Mouse (Mus musculus) embryonic facial prominence, embryonic 13.5 days (tissue): ENCODE results near the gene Setx. TPM values are rescaled to one million over a fixed set of nuclear protein-coding genes. Genes with fewer than 3 reads are reported as not detected.
"Not testable (repeated sequence)": the region's sequence is repeated elsewhere in the genome, so short reads cannot be mapped to it uniquely, and the experiment has no call there.

Experiments
- ATAC-seq: fragments of 200-750 bp; cut with Nextera tagmentation; 2 replicates; pipeline ENCODE4 v1.8.0; 2017; ENCODE audit warnings: low read depth; ENCODE audit not compliant: insufficient number of reproducible peaks, insufficient read depth, low FRiP score, low TSS enrichment
- H3K27ac ChIP-seq: fragments of 300-500 bp; sonication (generic); 2 replicates; pipeline ENCODE4 v1.5.1; 2015; ENCODE audit warnings: moderate library complexity, mild to moderate bottlenecking, inconsistent platforms
- H3K27me3 ChIP-seq: fragments of 300-500 bp; sonication (generic); 2 replicates; pipeline ENCODE4 v1.6.1; 2015; ENCODE audit warnings: mild to moderate bottlenecking, inconsistent platforms
- H3K36me3 ChIP-seq: fragments of 300-500 bp; sonication (generic); 2 replicates; pipeline ENCODE4 v1.6.1; 2015; ENCODE audit warnings: mild to moderate bottlenecking, inconsistent platforms
- H3K4me1 ChIP-seq: fragments of 300-500 bp; sonication (generic); 2 replicates; pipeline ENCODE4 v1.6.1; 2015; ENCODE audit warnings: inconsistent platforms
- H3K4me2 ChIP-seq: fragments of 300-500 bp; sonication (generic); 2 replicates; pipeline ENCODE4 v1.6.1; 2015; ENCODE audit warnings: moderate library complexity, mild to moderate bottlenecking, inconsistent platforms
- H3K4me3 ChIP-seq: fragments of 300-500 bp; sonication (generic); 2 replicates; pipeline ENCODE4 v1.5.1; 2015; ENCODE audit warnings: mild to moderate bottlenecking, inconsistent platforms
- H3K9ac ChIP-seq: fragments of 300-500 bp; sonication (generic); 2 replicates; pipeline ENCODE4 v1.6.1; 2015; ENCODE audit warnings: mild to moderate bottlenecking, inconsistent platforms
- H3K9me3 ChIP-seq: fragments of 300-500 bp; sonication (generic); 2 replicates; pipeline ENCODE4 v1.6.1; 2016; ENCODE audit warnings: inconsistent platforms
- WGBS: fragments of 180-500 bp; shearing (Covaris S2); methylation state at CpG from one replicate; pipeline ENCODE4 v1.1.7; 2015; ENCODE audit warnings: mixed read lengths; 5-methylcytosine and 5-hydroxymethylcytosine counted together
- polyA plus RNA-seq: library from polyadenylated mRNA; unstranded; fragments of >200 nt; fragmentation: Nextera tagmentation; extraction: Ambion mirVana; gene quantifications from 2 replicates; pipeline ENCODE4 v1.2.1, GENCODE M21; 2015

Setx gene
- polyA plus RNA-seq = 12.8 and 13.2 TPM in 2 replicates

DNA sequence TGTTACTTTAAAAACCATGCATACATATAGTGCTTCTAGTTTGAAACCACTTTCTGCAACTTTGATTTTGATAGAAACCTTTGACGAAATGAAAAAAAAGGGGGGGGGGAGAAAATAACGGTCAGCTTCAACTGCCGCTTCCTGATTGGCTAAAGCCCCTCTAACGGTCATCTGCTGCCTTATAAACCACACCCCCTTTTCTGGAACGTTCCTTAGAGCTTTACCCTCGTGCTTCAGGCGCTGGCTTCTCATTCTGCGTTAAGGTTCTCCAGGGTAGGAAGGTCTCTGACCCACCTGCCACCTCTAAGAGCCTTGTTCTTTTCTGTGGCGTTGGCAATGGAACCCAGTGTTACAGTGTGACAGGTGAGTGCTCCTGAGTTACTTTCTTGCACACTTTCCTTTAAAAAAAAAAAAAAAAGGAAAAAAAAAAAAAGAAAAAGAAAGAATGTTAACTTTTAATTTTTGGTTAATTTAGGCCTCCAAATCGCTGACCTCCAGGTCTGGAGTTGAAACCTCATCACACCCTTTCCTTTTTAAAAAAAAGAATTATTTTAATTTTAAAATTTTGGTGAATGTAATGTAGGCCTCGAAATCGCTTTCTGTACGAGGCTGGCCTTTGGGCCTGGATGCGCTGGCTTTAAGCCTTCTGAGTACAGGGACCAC lies at the start of gene Setx:
TSS of gene Setx (plus strand) at position 275 of the 663 bp plus-strand sequence.
- Histone ChIP-seq H3K9ac (peak within 1 kb of the TSS; percentile 91), H3K36me3 (peaks cover 18% of the 10 kb centered on the region), H3K4me1 (peaks cover 11% of the 10 kb centered on the region), H3K9me3 (no peaks in the 10 kb centered on the region), H3K27me3 (no peaks in the 10 kb centered on the region), H3K4me3 (peak within 1 kb of the TSS; percentile 78), H3K4me2 (peak within 1 kb of the TSS; percentile 81), H3K27ac (peak within 1 kb of the TSS; percentile 95)
- ATAC-seq = no peak
- WGBS = 66% methylated on average over 14 of the region's 14 CpGs

DNA sequence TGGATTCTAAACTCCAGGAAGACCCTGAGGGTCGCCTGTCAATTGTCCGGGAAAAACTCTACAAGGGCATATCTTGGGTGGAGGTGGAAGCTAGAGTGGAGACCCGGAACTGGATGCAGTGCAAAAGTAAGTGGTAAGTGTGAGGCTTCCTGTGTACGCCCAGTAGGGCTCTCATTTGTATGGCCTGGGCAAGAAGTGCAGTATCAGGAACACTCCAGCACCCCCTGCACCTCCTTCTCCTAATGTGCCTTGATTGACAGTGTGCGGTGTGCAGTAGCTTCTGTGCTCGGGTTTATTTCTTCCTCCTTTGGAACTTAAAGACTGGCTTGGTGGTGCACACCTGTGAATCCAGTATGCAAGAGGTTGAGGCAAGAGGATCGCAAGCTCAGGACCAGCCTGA lies 49.3 kb upstream of the Setx start:
- no peak for ATAC-seq
- 91% methylated on average over 7 of the region's 7 CpGs for WGBS
- H3K36me3 ChIP-seq = peaks cover 87% of the 10 kb centered on the region

DNA sequence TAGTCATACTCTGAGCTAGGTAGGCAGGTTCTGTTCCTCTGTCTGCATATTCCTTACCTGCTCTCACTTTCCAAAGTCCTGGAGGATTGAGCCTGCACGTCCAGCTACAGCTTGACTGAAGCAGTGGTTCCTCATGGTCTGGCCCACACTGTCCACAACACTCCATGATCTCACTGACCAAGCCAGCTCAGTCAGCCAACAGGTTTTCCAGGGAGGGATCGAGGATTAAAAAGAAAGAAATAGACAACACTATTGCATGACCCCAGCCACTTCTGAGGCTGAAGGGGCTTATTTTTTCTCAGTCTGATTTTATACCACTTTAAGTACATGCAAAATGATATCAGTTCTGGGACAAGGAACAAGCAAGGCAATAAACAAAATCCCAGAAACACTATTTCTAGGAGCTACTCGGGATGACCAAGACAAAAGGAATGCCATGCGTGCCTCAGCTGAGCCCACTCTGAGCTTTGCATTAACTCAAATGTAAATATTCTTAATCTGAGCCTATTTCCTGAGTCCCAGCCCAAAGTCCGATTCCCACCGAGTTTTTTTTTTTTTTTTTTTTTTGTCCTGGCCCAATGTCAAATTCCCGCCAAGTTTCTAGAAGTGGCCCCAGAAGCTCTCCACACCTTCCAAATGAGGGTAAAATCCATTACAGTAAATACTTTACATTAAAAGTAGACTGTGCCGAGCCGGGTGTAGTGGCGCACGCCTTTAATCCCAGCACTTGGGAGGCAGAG lies 48.5 kb upstream of the Setx start:
- H3K27me3 ChIP-seq = no peaks in the 10 kb centered on the region
- no peak overlapping the region for H3K9ac ChIP-seq
- no peaks in the 10 kb centered on the region for H3K9me3 ChIP-seq
- no peaks in the 10 kb centered on the region for H3K4me1 ChIP-seq
- WGBS = 92% methylated on average over 11 of the region's 11 CpGs
- H3K36me3 ChIP-seq = peaks cover 88% of the 10 kb centered on the region
- no peak overlapping the region for H3K4me3 ChIP-seq
- no peak overlapping the region for H3K27ac ChIP-seq
- H3K4me2 ChIP-seq = no peak overlapping the region
- no peak for ATAC-seq

More for the DNA sequence above, 49.3 kb upstream of the Setx start:
- no peaks in the 10 kb centered on the region for H3K9me3 ChIP-seq
- H3K27ac ChIP-seq = no peak overlapping the region
- H3K9ac ChIP-seq = no peak overlapping the region
- no peaks in the 10 kb centered on the region for H3K27me3 ChIP-seq
- H3K4me2 ChIP-seq = no peak overlapping the region
- no peaks in the 10 kb centered on the region for H3K4me1 ChIP-seq
- no peak overlapping the region for H3K4me3 ChIP-seq

DNA sequence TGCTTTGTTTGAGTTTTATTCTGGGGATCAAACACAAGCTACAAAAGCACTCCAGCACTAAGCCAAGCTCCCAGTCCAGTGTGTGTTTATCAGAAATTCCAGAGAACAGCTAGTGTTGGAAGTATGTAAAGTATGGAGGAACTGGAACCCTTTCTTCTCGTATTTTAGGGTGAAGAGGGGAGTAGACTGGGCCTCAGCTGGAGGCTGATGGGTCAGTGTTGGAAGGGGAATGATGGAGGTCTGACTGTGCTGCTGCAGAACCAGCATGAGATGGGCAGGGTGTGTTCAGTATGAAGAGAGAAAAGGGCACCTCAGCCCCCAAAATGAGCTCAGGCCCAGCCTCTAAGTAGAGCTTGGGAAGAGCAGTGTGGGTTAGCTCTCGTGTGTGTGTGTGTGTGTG lies 47.8 kb upstream of the Setx start:
- no peaks in the 10 kb centered on the region for H3K27me3 ChIP-seq
- H3K4me2 ChIP-seq = no peak overlapping the region
- H3K36me3 ChIP-seq = peaks cover 88% of the 10 kb centered on the region
- WGBS = 75% methylated on average over 2 of the region's 2 CpGs
- H3K4me3 ChIP-seq = no peak overlapping the region
- H3K9me3 ChIP-seq = no peaks in the 10 kb centered on the region
- no peak overlapping the region for H3K9ac ChIP-seq
- ATAC-seq = no peak
- H3K27ac ChIP-seq = no peak overlapping the region
- no peaks in the 10 kb centered on the region for H3K4me1 ChIP-seq

DNA sequence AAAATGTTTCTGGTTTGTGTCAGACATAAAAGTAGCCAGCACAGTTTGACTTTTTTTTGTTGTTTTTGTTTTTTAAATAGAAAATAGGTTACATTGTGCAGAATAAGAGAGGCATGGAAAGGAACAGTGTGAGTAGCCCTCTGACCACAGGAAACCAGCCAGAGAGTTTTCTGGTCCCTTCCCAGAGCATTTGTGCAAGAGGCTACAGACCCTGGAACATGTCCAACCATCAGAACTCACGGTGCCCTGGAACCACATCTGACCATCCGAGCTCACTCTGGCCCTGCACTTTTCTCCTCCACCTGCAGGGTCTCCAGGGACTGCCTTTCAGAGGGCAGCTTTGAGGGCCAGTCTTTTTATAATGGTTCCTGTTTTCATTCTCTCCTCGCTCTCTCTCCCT lies 42.0 kb upstream of the Setx start:
- H3K4me2 ChIP-seq = no peak overlapping the region
- H3K27me3 ChIP-seq = no peaks in the 10 kb centered on the region
- no peaks in the 10 kb centered on the region for H3K4me1 ChIP-seq
- H3K27ac ChIP-seq = no peak overlapping the region
- H3K9ac ChIP-seq = no peak overlapping the region
- no peak overlapping the region for H3K4me3 ChIP-seq
- peaks cover 91% of the 10 kb centered on the region for H3K36me3 ChIP-seq
- ATAC-seq = no peak
- WGBS = 78% methylated on average over 3 of the region's 3 CpGs
- no peaks in the 10 kb centered on the region for H3K9me3 ChIP-seq

DNA sequence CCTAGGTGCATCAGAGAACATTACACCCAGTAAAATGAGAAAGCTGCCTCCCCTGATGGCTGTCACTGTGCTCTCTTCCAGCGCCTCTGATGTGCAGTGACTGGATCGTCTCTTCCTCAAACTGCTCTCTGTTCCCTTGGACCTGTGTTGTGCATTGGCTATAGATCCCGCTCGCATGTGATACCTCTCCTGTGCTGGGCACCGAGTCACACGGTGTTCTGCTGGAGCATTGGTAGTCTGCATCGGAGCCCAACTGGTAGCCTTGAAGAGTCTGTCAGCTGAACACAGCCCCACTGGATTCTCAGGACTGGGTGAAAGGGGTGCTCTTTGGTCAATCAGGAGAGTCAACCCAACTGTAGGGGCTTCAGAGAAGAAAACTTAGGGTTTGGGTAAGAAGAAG lies 38.0 kb upstream of the Setx start:
- no peak for ATAC-seq
- Histone ChIP-seq H3K27me3 (no peaks in the 10 kb centered on the region), H3K4me3 (no peak overlapping the region), H3K4me1 (no peaks in the 10 kb centered on the region), H3K4me2 (no peak overlapping the region), H3K27ac (no peak overlapping the region), H3K36me3 (peaks cover 63% of the 10 kb centered on the region), H3K9me3 (no peaks in the 10 kb centered on the region), H3K9ac (no peak overlapping the region)
- 95% methylated on average over 7 of the region's 7 CpGs for WGBS

DNA sequence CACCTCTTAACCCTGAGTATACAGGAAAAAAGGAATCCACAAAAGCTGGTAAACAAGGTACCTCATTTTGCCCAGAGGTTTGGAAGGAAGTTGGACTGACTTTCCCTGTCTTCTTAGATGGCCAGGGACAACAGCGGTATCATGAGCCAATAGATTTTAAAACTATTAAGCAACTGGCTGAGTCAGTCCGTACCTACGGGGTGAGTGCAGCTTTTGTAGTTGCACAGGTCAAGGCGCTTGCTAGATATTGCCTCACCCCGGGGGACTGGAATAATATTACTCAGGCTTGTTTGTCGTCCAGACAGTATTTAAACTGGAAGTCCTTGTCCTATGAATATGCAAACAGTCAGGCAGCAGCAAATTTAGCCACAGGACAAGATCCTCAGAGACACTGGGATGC lies 34.7 kb upstream of the Setx start:
- H3K4me3 ChIP-seq, H3K4me2 ChIP-seq, ATAC-seq, H3K4me1 ChIP-seq, H3K27me3 ChIP-seq, H3K9me3 ChIP-seq, H3K9ac ChIP-seq, H3K27ac ChIP-seq: not testable (repeated sequence)
- peaks cover 31% of the 10 kb centered on the region for H3K36me3 ChIP-seq
- WGBS = 86% methylated on average over 6 of the region's 6 CpGs

DNA sequence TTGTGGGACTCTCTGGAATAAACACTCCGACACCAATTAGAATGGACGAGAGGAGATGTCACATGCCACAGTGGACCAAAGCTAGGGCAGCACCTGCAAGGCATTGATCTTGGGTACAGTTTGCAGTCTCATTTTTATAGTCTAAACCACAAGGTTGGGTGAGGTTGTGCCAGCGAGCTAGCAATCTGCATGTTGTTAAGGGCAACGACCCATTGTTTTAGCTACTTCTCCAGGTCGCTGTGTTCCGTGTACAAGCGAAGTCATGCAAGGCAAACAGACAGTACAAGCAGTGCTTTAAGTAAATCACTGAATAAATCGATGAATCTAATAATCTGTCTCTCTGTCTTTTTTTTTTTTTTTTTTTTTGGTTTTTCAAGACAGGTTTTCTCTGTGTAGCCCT lies 28.3 kb upstream of the Setx start:
- Histone ChIP-seq H3K9me3 (no peaks in the 10 kb centered on the region), H3K4me2 (no peak overlapping the region), H3K9ac (no peak overlapping the region), H3K27ac (no peak overlapping the region), H3K27me3 (no peaks in the 10 kb centered on the region), H3K36me3 (no peaks in the 10 kb centered on the region), H3K4me1 (no peaks in the 10 kb centered on the region; the same call in 1 of the 2 replicates), H3K4me3 (no peak overlapping the region)
- ATAC-seq = no peak
- WGBS = 90% methylated on average over 8 of the region's 8 CpGs

DNA sequence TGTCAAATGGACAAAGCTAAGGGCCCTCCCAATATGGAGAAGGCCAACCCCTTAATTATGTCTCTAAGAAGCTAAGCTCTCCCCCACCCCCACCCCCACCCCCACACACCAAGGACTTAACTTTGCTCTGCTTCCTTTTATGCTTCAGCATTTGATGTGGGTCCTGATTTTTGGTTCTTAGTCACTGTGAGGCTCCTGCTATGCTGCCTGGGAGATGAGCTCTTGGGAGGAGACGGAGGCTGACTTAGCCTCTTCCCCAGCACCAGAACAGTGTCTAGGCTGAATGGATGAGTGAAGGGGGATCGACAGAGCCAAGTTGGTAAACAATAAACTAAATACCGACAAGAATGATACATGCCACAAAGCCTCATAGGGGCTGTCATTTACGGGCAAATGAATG lies 27.2 kb upstream of the Setx start:
- no peak overlapping the region for H3K4me2 ChIP-seq
- no peaks in the 10 kb centered on the region for H3K9me3 ChIP-seq
- H3K36me3 ChIP-seq = no peaks in the 10 kb centered on the region
- WGBS = 68% methylated on average over 4 of the region's 4 CpGs
- H3K9ac ChIP-seq = no peak overlapping the region
- H3K4me3 ChIP-seq = no peak overlapping the region
- H3K27ac ChIP-seq = no peak overlapping the region
- no peak for ATAC-seq
- H3K27me3 ChIP-seq = no peaks in the 10 kb centered on the region
- H3K4me1 ChIP-seq = no peaks in the 10 kb centered on the region; the same call in 1 of the 2 replicates

DNA sequence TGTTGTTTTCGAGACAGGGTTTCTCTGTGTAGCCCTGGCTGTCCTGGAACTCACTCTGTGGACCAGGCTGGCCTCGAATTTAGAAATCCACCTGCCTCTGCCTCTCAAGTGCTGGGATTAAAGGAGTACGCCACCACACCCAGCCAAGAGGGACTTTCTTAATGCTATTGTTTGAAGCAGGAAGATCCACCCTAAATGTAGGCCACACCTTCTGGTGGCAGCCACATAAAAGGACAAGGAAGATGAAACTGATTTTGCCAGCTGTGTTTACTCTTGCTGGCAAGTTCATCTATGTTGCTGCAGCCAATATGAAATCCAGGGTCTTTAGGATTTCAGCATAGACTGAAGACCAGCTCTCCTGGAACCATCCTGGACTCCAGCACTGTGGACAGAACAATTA lies 26.5 kb upstream of the Setx start:
- no peak for ATAC-seq
- Histone ChIP-seq H3K36me3 (no peaks in the 10 kb centered on the region), H3K27ac (no peak overlapping the region), H3K27me3 (no peaks in the 10 kb centered on the region), H3K9me3 (no peaks in the 10 kb centered on the region), H3K9ac (no peak overlapping the region), H3K4me3 (no peak overlapping the region), H3K4me2 (no peak overlapping the region), H3K4me1 (no peaks in the 10 kb centered on the region; the same call in 1 of the 2 replicates)
- 83% methylated on average over 3 of the region's 3 CpGs for WGBS

DNA sequence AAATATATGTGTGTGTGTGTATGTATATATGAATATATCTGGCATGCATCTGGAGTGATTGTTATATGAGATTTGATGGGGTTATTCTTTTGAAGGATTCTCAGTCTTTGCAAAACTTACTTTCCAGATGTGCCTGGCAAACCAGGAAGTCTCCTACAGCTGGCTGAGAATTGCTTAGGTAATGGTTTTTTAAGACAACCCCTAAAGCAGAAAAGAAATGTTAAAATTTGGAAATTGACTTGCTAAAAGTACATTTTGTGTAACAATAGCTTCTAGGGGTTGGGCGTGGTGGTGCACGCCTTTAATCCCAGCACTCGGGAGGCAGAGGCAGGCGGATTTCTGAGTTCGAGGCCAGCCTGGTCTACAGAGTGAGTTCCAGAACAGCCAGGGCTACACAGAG lies 26.0 kb upstream of the Setx start:
- H3K36me3 ChIP-seq, ATAC-seq, H3K4me3 ChIP-seq, H3K4me2 ChIP-seq, H3K9ac ChIP-seq, H3K4me1 ChIP-seq, H3K27ac ChIP-seq, H3K27me3 ChIP-seq, H3K9me3 ChIP-seq: not testable (repeated sequence)
- 96% methylated on average over 5 of the region's 5 CpGs for WGBS

DNA sequence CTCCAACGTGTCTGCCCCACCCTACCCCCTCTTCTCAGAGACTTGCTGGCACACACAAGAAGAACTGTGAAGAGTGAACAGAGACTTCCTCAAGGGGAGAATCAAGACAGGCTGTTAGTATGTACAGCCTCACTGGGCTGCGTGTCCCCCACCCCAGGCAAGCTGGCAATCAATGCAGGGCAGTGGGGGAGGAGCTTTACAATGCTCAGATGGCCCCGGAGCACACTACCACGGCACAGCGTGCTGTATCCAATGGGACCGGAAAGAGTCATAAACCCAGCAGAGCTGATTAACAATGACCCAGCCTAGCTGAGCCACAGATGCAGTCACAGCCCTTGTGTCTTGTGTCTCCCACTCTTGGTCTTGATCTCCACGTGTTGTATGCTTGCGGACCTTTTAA lies 25.2 kb upstream of the Setx start:
- no peak overlapping the region for H3K4me3 ChIP-seq
- H3K9me3 ChIP-seq = no peaks in the 10 kb centered on the region
- H3K9ac ChIP-seq = no peak overlapping the region
- ATAC-seq = no peak
- no peaks in the 10 kb centered on the region for H3K36me3 ChIP-seq
- 77% methylated on average over 8 of the region's 8 CpGs for WGBS
- no peaks in the 10 kb centered on the region for H3K27me3 ChIP-seq
- H3K4me2 ChIP-seq = no peak overlapping the region
- H3K27ac ChIP-seq = no peak overlapping the region
- no peaks in the 10 kb centered on the region; the same call in 1 of the 2 replicates for H3K4me1 ChIP-seq
